Comparison of ENCODE assay signal across 20 mouse cellular contexts in the genomic region with DNA sequence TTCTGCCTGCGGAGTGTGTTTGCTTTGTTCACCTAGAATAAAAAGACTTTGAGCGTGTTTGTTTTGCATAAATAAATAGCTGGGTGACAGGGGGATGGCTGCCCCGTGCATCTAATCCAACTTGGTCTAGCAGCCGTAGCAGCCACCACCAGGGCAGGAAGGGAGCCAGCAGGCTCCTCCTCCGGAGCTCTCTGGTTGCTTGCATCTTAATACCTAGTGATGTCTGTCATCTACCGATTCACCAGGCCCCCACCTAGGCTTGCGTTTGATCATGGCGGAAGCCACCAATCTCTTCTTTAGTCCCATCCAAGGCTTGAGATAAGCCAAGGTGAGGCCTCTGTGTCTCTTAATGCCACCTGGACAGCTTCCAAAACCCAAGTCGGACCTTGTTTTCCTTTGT.
A peak's percentile ranks its signal among the peaks of the same experiment; 100 is the strongest.
DNase-seq lines count a peak whose midpoint lies in the region; ATAC-seq and TF ChIP-seq lines count a peak whose summit lies in the region.
"Had no signal": no experiment of that assay in that cellular context is flagged by ENCODE, and none has a peak within 500 bp of the region (broad histone marks: within the 10 kb centered on the region; RNA-seq: fewer than 3 reads in every experiment).

No protein-coding gene starts in this region.

- WGBS in hindbrain, postnatal 0 days = 40% methylated on average over 9 of the region's 9 CpGs
- 48% methylated on average over 9 of the region's 9 CpGs for WGBS in neural tube, embryonic 14.5 days

- H3K4me1 ChIP-seq in hindbrain, postnatal 0 days (ENCODE audit: insufficient read depth, low read length) = peaks cover 12% of the 10 kb centered on the region; the same call in 1 of the 2 replicates
- H3K4me1 ChIP-seq in neural tube, embryonic 14.5 days (ENCODE audit: control insufficient read depth, insufficient read depth, low read length) = peaks cover 21% of the 10 kb centered on the region; the same call in 1 of the 2 replicates
- H3K4me1 ChIP-seq: limb, embryonic 12.5 days had no signal

- no peak for ATAC-seq in cerebellum, adult (ENCODE audit: insufficient number of reproducible peaks, low FRiP score, low TSS enrichment)
- peak; percentile 52; the same call in 1 of the 2 replicates for ATAC-seq in hindbrain, postnatal 0 days
- ATAC-seq in neural tube, embryonic 14.5 days (ENCODE audit: low read depth) = no peak
- ATAC-seq: activated CD4-positive, CD25-positive, alpha-beta regulatory T cell, adult 4 months; intestine, postnatal 0 days had no signal

- no peak overlapping the region for H3K9ac ChIP-seq in hindbrain, postnatal 0 days (replicated peaks; ENCODE audit: low read length)
- no peak overlapping the region for H3K9ac ChIP-seq in neural tube, embryonic 14.5 days (replicated peaks; ENCODE audit: low read depth, low read length)
- H3K9ac ChIP-seq: embryonic facial prominence, embryonic 13.5 days; limb, embryonic 12.5 days; liver, embryonic 14.5 days had no signal

- no peaks in the 10 kb centered on the region for H3K36me3 ChIP-seq in hindbrain, postnatal 0 days (ENCODE audit: insufficient read depth, low read length)
- no peaks in the 10 kb centered on the region for H3K36me3 ChIP-seq in neural tube, embryonic 14.5 days (ENCODE audit: control insufficient read depth, insufficient read depth, low read length)
- H3K36me3 ChIP-seq: embryonic facial prominence, embryonic 13.5 days; limb, embryonic 12.5 days had no signal

- intact Hi-C loops in left cerebral cortex, postnatal 4 days (cut with DNase I) = no loop called here
- intact Hi-C loops in left cerebral cortex, postnatal 36 days (cut with DNase I) = no loop called here

- no peak for TF ChIP-seq CTCF in hindbrain, postnatal 0 days (IDR thresholded peaks at IDR 0.05; ENCODE audit: low read depth)

- no peaks in the 10 kb centered on the region for H3K27me3 ChIP-seq in hindbrain, postnatal 0 days (ENCODE audit: insufficient read depth, low read length)
- no peaks in the 10 kb centered on the region for H3K27me3 ChIP-seq in neural tube, embryonic 14.5 days (ENCODE audit: control insufficient read depth, insufficient read depth, low read length)
- H3K27me3 ChIP-seq: limb, embryonic 12.5 days had no signal

- no peaks in the 10 kb centered on the region for H3K9me3 ChIP-seq in hindbrain, postnatal 0 days (ENCODE audit: low read length)
- no peaks in the 10 kb centered on the region for H3K9me3 ChIP-seq in neural tube, embryonic 14.5 days (ENCODE audit: control insufficient read depth, low read length)
- H3K9me3 ChIP-seq: embryonic facial prominence, embryonic 13.5 days; limb, embryonic 12.5 days had no signal

- H3K4me2 ChIP-seq in hindbrain, postnatal 0 days (ENCODE audit: low read depth, low read length) = no peak overlapping the region
- no peak overlapping the region for H3K4me2 ChIP-seq in neural tube, embryonic 14.5 days (ENCODE audit: low read depth, low read length)
- H3K4me2 ChIP-seq: embryonic facial prominence, embryonic 13.5 days; heart, embryonic 11.5 days; limb, embryonic 12.5 days had no signal

- peak overlapping the region; percentile 51; the same call in 1 of the 2 replicates for H3K27ac ChIP-seq in hindbrain, postnatal 0 days
- peak overlapping the region; percentile 65 for H3K27ac ChIP-seq in neural tube, embryonic 14.5 days (ENCODE audit: low read depth, low read length)
- H3K27ac ChIP-seq: embryonic facial prominence, embryonic 13.5 days; limb, embryonic 12.5 days; liver, embryonic 14.5 days; stomach, postnatal 0 days had no signal

- H3K4me3 ChIP-seq in hindbrain, postnatal 0 days (ENCODE audit: low read length) = no peak overlapping the region
- H3K4me3 ChIP-seq in neural tube, embryonic 14.5 days (ENCODE audit: low read depth, low read length) = no peak overlapping the region
- H3K4me3 ChIP-seq: embryonic facial prominence, embryonic 13.5 days; limb, embryonic 12.5 days had no signal

- DNase-seq in cerebellum, postnatal 10 days = peak; percentile 70 to 72
- peak; percentile 54 for DNase-seq in left cerebral cortex, postnatal 4 days
- no peak for DNase-seq in left cerebral cortex, postnatal 36 days (ENCODE audit: low spot score in 2 of 2)
- peak; percentile 39 for DNase-seq in hindbrain, postnatal 0 days (ENCODE audit: low spot score)
- no peak for DNase-seq in spleen, postnatal 14 days (ENCODE audit: low spot score in 2 of 2)
- no peak for DNase-seq in gastrocnemius, postnatal 4 days (ENCODE audit: low spot score in 2 of 2)
- DNase-seq: adrenal gland, postnatal 36 days; gastrocnemius, postnatal 14 days; kidney, postnatal 14 days; lung, postnatal 10 days; retina, postnatal 1 day had no signal

Comparison
In these comparisons a context has a peak if more than half of its experiments do, and no peak if none do; other contexts are left out.
1. DNase-seq: peak in cerebellum, postnatal 10 days (2 of 2), left cerebral cortex, postnatal 4 days (single experiment) and hindbrain, postnatal 0 days (single experiment); none in left cerebral cortex, postnatal 36 days (0 of 2), spleen, postnatal 14 days (0 of 2) and gastrocnemius, postnatal 4 days (0 of 2).